Mouse (Mus musculus) ovary, adult 2 months (tissue): ENCODE measurements around the gene Hes2. TPM values are rescaled to one million over a fixed set of nuclear protein-coding genes. Genes with fewer than 3 reads are reported as not detected.

ENCODE experiments used
- polyA plus RNA-seq: library from polyadenylated mRNA; depleted of rRNA; stranded (reverse); fragments of >200 nt; gene quantifications from 2 replicates; pipeline ENCODE4 v1.2.3, GENCODE M21; 2012; rRNA removed

Hes2 gene
- polyA plus RNA-seq = 0.15 and 0.16 TPM in 2 replicates

DNA sequence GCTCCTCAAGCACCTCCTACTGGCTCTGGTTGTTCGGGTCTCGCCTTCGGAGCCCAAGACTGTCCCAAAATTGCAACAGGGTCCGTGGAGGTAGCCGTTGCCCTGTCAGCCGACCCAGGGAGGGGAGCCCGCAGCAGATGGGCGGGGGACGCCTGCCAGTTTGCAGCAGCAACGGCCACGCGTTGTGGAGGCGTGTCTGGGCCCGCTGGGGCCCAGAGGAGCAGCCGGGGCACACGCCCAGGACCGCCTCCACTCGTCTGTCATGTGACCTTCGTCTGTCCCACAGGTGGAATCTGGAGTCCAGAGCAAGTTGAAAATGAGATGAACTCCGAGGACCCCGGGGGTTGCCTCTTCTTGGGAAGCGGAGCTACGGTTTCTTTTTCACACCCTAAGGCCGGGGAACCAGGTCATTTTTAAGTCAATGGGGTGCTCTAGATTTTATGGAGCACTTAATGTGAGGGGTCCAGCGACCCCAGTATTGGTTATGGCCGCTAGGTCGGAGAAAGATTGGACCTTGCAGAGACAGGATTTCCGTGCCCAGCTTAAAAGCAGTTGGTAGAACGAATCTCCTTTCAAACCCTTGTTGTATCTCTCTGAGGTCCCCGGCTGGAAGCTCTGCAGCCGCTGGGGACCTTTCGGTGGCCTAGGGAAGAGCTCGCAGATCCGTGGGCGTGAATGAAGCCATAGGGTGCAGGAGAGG, at the start of gene Hes2:
TSS of gene Hes2 (plus strand) at position 283 of the 700 bp plus-strand sequence.

DNA sequence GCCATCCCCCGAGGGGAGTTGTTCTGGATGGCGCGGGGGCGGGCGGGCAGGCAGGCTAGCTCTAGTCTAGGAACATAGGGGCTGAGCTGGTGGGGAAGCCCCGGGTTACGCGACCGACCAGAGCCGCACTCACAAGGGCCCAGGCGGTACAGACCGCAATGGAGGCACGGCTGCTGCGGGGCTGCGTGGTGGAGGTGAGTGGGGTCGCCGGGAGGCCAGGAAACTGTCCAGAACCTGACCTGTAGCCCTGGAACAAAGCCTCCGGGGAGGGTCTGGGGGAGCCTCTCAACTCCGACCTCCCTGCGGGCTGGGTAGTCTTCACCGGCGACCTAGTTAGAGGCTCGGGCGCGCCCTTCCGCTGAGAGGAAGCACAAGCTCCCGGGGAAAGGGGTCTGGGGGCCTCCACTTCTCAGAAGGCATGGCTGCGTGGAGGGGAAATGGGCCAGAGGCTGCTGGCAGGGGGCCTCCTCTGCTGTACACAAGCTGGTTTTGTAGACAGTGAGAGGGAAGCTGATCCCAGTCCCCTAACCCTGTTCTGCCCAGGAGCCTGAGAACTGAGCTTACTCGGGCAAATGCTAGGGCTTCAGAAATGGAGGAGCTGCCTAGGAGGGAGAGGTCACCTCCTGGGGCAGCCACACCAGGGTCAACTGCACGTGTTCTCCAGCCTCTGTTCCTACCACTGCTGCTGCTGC, 42.6 kb upstream of the Hes2 start, which contains the start of gene Tnfrsf25:
TSS of gene Tnfrsf25 (plus strand) at position 14 of the 692 bp plus-strand sequence.

GRCm38 (mm10) chr4:152151966-152152544, 6.6 kb upstream of the Hes2 start, which contains the start of gene Espn:
Espn (minus strand) TSS chr4:152152371.

DNA sequence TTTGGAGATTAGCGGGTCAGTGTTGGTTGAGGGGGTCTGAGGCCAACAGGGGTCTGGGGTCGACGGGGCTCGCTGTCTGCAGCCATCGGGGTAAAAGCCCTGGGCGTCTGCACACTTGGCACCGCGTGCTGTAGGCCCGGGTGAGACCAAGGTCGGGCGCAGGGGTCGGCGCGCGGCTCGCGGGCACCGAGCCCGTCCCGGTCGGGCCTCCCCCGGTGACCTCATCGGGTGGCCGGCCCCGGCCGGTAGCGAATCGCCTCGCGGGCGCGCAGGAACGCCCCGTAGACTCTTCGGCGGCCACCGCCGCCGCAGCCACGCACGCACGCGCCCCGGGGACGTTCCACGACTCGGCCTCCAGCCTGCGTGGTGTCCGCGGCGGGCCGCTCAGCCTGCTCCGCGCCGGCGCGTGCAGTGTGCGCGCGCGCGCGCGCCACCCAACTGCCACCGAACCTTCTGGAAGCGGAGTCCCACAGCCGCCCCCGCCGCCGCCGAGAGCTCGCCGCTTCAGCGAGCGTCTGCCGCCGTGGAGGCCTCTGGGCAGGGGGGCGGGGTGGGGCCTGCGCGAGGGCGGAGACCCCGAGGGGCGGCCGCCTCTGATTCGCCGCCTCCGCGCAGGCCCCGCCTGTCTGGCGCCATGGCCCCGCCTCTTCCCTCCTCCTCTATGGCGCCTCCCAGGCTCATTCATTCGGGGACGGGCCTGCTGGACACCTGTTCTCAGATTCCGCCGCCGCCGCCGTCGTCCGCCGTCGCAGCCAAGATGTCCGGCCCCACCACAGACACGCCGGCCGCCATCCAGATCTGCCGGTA, 19.1 kb downstream of the Hes2 start, which contains the start of gene Acot7:
TSS of gene Acot7 (plus strand) at position 598 of the 807 bp plus-strand sequence.

Other genes starting within 250 kb of the Hes2 start
- 64.8 and 96.3 TPM in 2 replicates for gene Dnajc11, start 225.2 kb upstream of the Hes2 start, polyA plus RNA-seq
- gene Thap3, start 169.9 kb upstream of the Hes2 start, polyA plus RNA-seq = 78.1 and 91.7 TPM in 2 replicates
- 40.0 and 48.1 TPM in 2 replicates for gene Phf13, start 162.6 kb upstream of the Hes2 start, polyA plus RNA-seq
- gene Klhl21, start 150.1 kb upstream of the Hes2 start, polyA plus RNA-seq = 71.2 and 100 TPM in 2 replicates
- 24.0 and 25.3 TPM in 2 replicates for gene Zbtb48, start 131.2 kb upstream of the Hes2 start, polyA plus RNA-seq
- gene Tas1r1, start 120.3 kb upstream of the Hes2 start, polyA plus RNA-seq = 0.16 and 0.23 TPM in 2 replicates
- 37.3 and 39.3 TPM in 2 replicates for gene Nol9, start 119.5 kb upstream of the Hes2 start, polyA plus RNA-seq
- 44.2 and 51.8 TPM in 2 replicates for gene Plekhg5, start 86.4 kb upstream of the Hes2 start, polyA plus RNA-seq
- 8.9 and 11.5 TPM in 2 replicates for gene Tnfrsf25, start 42.9 kb upstream of the Hes2 start, polyA plus RNA-seq
- gene Espn, start 6.5 kb upstream of the Hes2 start, polyA plus RNA-seq = 85.4 and 131 TPM in 2 replicates
- 59.7 and 67.2 TPM in 2 replicates for gene Acot7, start 19.3 kb downstream of the Hes2 start, polyA plus RNA-seq
- gene Gpr153, start 115.4 kb downstream of the Hes2 start, polyA plus RNA-seq = 80.9 and 134 TPM in 2 replicates
- 0.09 TPM in 1 of 2 replicates, not detected in the other for gene Hes3, start 132.8 kb downstream of the Hes2 start, polyA plus RNA-seq
- 35.6 and 39.6 TPM in 2 replicates for gene Icmt, start 138.4 kb downstream of the Hes2 start, polyA plus RNA-seq
- gene Rnf207, start 160.1 kb downstream of the Hes2 start, polyA plus RNA-seq = 4.6 and 5.5 TPM in 2 replicates
- 31.1 and 39.6 TPM in 2 replicates for gene Rpl22, start 166.9 kb downstream of the Hes2 start, polyA plus RNA-seq
- gene Chd5, start 179.8 kb downstream of the Hes2 start, polyA plus RNA-seq = 0.26 and 0.30 TPM in 2 replicates